Mouse (Mus musculus) forebrain, embryonic 14.5 days (tissue): ENCODE measurements around the gene Dut. TPM values are rescaled to one million over a fixed set of nuclear protein-coding genes. Genes with fewer than 3 reads are reported as not detected.
"Not testable (repeated sequence)": the region's sequence is repeated elsewhere in the genome, so short reads cannot be mapped to it uniquely, and the experiment has no call there.

Source experiments
- ATAC-seq: fragments of 200-750 bp; cut with Nextera tagmentation; 2 replicates; pipeline ENCODE4 v1.8.0; 2017; ENCODE audit warnings: mild to moderate bottlenecking, moderate library complexity
- DNase-seq: peaks from one replicate; pipeline ENCODE4 v3.0.0-alpha.2; 2015; ENCODE audit warnings: low spot score
- H3K27ac ChIP-seq: fragments of 300-500 bp; sonication (generic); 2 replicates; pipeline ENCODE4 v1.5.1; 2014; ENCODE audit warnings: low read depth, mild to moderate bottlenecking, control low read depth, low read length, moderate library complexity
- H3K27me3 ChIP-seq: fragments of 300-500 bp; sonication (generic); replicated peaks from 2 replicates; pipeline ENCODE4 v1.6.1; 2014; ENCODE audit warnings: low read length, control low read depth, mixed read lengths; ENCODE audit not compliant: control insufficient read depth, insufficient read depth
- H3K36me3 ChIP-seq: fragments of 300-500 bp; sonication (generic); 2 replicates; pipeline ENCODE4 v1.6.1; 2014; ENCODE audit warnings: low read length, control low read depth; ENCODE audit not compliant: control insufficient read depth, insufficient read depth
- H3K4me1 ChIP-seq: fragments of 300-500 bp; sonication (generic); 2 replicates; pipeline ENCODE4 v1.6.1; 2014; ENCODE audit warnings: antibody characterized with exemption, low read length, control low read depth; ENCODE audit not compliant: control insufficient read depth, insufficient read depth
- H3K4me2 ChIP-seq: fragments of 300-500 bp; sonication (generic); 2 replicates; pipeline ENCODE4 v1.6.1; 2014; ENCODE audit warnings: mild to moderate bottlenecking, control low read depth, low read length
- H3K4me3 ChIP-seq: fragments of 300-500 bp; sonication (generic); 2 replicates; pipeline ENCODE4 v1.5.1; 2014; ENCODE audit warnings: low read depth, low read length, control low read depth
- H3K9ac ChIP-seq: fragments of 300-500 bp; sonication (generic); 2 replicates; pipeline ENCODE4 v1.6.1; 2014; ENCODE audit warnings: mild to moderate bottlenecking, low read length, control low read depth, moderate library complexity
- H3K9me3 ChIP-seq: fragments of 300-500 bp; sonication (generic); replicated peaks from 2 replicates; pipeline ENCODE4 v1.6.1; 2016; ENCODE audit warnings: low read length, control low read depth, mixed read lengths; ENCODE audit not compliant: control insufficient read depth
- WGBS: fragments of 180-500 bp; shearing (Covaris S2); extraction: QIAGEN DNeasy Blood & Tissue Kit; methylation state at CpG from one replicate; pipeline ENCODE4 v1.1.7; 2014; 5-methylcytosine and 5-hydroxymethylcytosine counted together
- polyA plus RNA-seq: library from polyadenylated mRNA; unstranded; fragments of >200 nt; fragmentation: Nextera tagmentation; extraction: Ambion mirVana; gene quantifications from 2 replicates; pipeline ENCODE4 v1.2.1, GENCODE M21; 2014

Gene Dut
- polyA plus RNA-seq, 1 experiment from 2014 or later, result 151 TPM

- no peak overlapping the region for H3K4me2 ChIP-seq
- no peaks in the 10 kb centered on the region for H3K4me1 ChIP-seq
- DNase-seq, result peak; percentile 14
- 30% methylated on average over 9 of the region's 9 CpGs for WGBS
- no peak overlapping the region for H3K9ac ChIP-seq
- ATAC-seq, result no peak
- no peak overlapping the region for H3K27ac ChIP-seq
- peaks cover 4% of the 10 kb centered on the region; the same call in 1 of the 2 replicates for H3K36me3 ChIP-seq
- no peak overlapping the region for H3K4me3 ChIP-seq
- no peaks in the 10 kb centered on the region for H3K9me3 ChIP-seq
- H3K27me3 ChIP-seq, result no peaks in the 10 kb centered on the region
These were observed 16.8 kb downstream of the Dut start for GRCm38 (mm10) chr2:125263753-125264152.

- DNase-seq (no peak), ATAC-seq (no peak)
- Histone ChIP-seq H3K4me3 (no peak overlapping the region), H3K9ac (no peak overlapping the region), H3K9me3 (no peaks in the 10 kb centered on the region), H3K4me2 (no peak overlapping the region), H3K4me1 (no peaks in the 10 kb centered on the region), H3K36me3 (no peaks in the 10 kb centered on the region), H3K27me3 (no peaks in the 10 kb centered on the region), H3K27ac (no peak overlapping the region)
- WGBS, result 80% methylated on average over 1 of the region's 1 CpGs
These were observed 21.9 kb downstream of the Dut start for GRCm38 (mm10) chr2:125268876-125269275.

DNA sequence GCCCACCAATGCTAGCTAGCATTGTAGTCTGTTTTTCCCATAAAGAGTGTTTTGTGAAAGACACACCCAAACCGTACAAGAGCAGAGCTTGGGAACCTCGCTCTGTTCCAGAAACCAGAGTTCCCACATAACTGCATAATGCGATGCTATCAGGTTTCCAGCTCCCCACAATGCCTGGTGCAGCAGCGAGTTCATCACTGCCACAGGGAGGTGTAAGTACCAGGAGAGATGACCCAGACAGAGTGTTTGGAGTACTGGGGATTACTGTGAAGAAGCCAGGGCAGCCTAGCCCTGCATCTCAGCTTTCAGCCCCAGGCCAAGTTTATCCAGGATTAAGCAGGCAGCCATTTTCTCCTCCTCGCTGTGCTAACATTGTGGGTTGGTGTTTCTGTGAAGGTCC is 28.6 kb downstream of the Dut start:
- DNase-seq, result no peak
- H3K4me3 ChIP-seq, result no peak overlapping the region
- no peaks in the 10 kb centered on the region for H3K36me3 ChIP-seq
- no peak overlapping the region for H3K27ac ChIP-seq
- H3K9me3 ChIP-seq, result no peaks in the 10 kb centered on the region
- no peaks in the 10 kb centered on the region for H3K4me1 ChIP-seq
- H3K9ac ChIP-seq, result no peak overlapping the region
- WGBS, result 66% methylated on average over 5 of the region's 5 CpGs
- no peak for ATAC-seq
- H3K27me3 ChIP-seq, result no peaks in the 10 kb centered on the region
- no peak overlapping the region for H3K4me2 ChIP-seq

GRCm38 (mm10) chr2:125276692-125277091 is 29.7 kb downstream of the Dut start:
- Histone ChIP-seq H3K4me3 (no peak overlapping the region), H3K4me2 (no peak overlapping the region), H3K27ac (no peak overlapping the region), H3K27me3 (no peaks in the 10 kb centered on the region), H3K9ac (no peak overlapping the region), H3K4me1 (no peaks in the 10 kb centered on the region), H3K36me3 (no peaks in the 10 kb centered on the region), H3K9me3 (no peaks in the 10 kb centered on the region)
- DNase-seq (no peak), ATAC-seq (no peak)
- 89% methylated on average over 5 of the region's 5 CpGs for WGBS

DNA sequence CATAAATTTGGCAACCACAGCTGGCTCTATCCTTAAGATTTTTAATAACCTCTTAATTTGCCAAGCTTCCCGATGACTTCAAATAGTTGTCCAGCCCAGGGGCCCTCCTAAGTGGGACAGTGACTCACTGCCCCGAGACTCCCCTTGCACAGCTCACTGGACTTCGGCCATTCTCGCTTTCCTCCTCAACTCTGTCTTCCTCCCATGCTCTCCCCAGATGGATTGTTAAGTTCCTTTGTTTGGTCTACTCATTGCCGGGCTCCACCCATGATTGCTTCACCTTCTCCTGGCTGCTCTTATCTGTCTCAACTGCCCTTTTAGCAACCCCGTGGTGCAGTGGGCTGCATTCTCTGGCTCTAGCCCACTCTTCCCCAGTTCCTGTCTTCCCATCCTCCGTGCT is 31.5 kb downstream of the Dut start:
- ATAC-seq, result no peak
- no peaks in the 10 kb centered on the region for H3K36me3 ChIP-seq
- WGBS, result 85% methylated on average over 7 of the region's 7 CpGs
- DNase-seq, result no peak
- no peak overlapping the region for H3K27ac ChIP-seq
- H3K4me2 ChIP-seq, result no peak overlapping the region
- no peaks in the 10 kb centered on the region for H3K9me3 ChIP-seq
- H3K4me3 ChIP-seq, result no peak overlapping the region
- H3K27me3 ChIP-seq, result no peaks in the 10 kb centered on the region
- H3K4me1 ChIP-seq, result no peaks in the 10 kb centered on the region
- H3K9ac ChIP-seq, result no peak overlapping the region

GRCm38 (mm10) chr2:125279995-125280394 is 33.0 kb downstream of the Dut start:
- H3K4me1 ChIP-seq, H3K9me3 ChIP-seq, DNase-seq, H3K27me3 ChIP-seq, H3K9ac ChIP-seq, ATAC-seq, H3K4me3 ChIP-seq, H3K4me2 ChIP-seq, H3K36me3 ChIP-seq, H3K27ac ChIP-seq: not testable (repeated sequence)
- WGBS, result 82% methylated on average over 9 of the region's 9 CpGs

- H3K4me2 ChIP-seq, result no peak overlapping the region
- no peak overlapping the region for H3K9ac ChIP-seq
- no peaks in the 10 kb centered on the region for H3K9me3 ChIP-seq
- no peak for DNase-seq
- H3K4me1 ChIP-seq, result no peaks in the 10 kb centered on the region
- no peaks in the 10 kb centered on the region for H3K27me3 ChIP-seq
- no peaks in the 10 kb centered on the region for H3K36me3 ChIP-seq
- WGBS, result 88% methylated on average over 14 of the region's 14 CpGs
- no peak overlapping the region for H3K27ac ChIP-seq
- ATAC-seq, result no peak
- no peak overlapping the region for H3K4me3 ChIP-seq
These were observed 35.6 kb downstream of the Dut start for GRCm38 (mm10) chr2:125282334-125283206.

DNA sequence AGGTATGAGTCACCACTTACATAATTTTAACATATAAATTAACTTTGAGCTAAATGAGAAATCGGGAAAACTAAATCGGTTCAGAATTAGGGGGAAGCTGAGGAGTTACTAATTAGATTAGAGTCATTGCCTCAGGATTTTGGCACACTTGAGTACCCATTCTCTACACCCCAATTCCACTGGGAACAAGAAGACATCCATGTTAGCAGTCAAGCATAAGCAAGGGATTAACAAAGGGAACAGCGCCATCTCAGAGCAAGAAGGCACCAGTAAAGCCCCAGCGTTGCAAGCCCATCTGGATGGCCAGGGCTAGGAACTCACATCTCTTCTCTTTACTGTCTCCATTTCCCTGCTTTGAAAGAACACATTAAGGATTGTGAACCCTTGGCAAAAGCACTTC is 38.8 kb downstream of the Dut start:
- H3K9ac ChIP-seq, result no peak overlapping the region
- ATAC-seq, result no peak
- no peak overlapping the region for H3K27ac ChIP-seq
- H3K36me3 ChIP-seq, result no peaks in the 10 kb centered on the region
- H3K9me3 ChIP-seq, result no peaks in the 10 kb centered on the region
- no peak overlapping the region for H3K4me3 ChIP-seq
- 56% methylated on average over 4 of the region's 4 CpGs for WGBS
- H3K4me1 ChIP-seq, result 0 out of 2 replicates have a peak, but pooled peaks cover 2% of the 10 kb centered on the region
- H3K27me3 ChIP-seq, result no peaks in the 10 kb centered on the region
- DNase-seq, result no peak
- no peak overlapping the region for H3K4me2 ChIP-seq

DNA sequence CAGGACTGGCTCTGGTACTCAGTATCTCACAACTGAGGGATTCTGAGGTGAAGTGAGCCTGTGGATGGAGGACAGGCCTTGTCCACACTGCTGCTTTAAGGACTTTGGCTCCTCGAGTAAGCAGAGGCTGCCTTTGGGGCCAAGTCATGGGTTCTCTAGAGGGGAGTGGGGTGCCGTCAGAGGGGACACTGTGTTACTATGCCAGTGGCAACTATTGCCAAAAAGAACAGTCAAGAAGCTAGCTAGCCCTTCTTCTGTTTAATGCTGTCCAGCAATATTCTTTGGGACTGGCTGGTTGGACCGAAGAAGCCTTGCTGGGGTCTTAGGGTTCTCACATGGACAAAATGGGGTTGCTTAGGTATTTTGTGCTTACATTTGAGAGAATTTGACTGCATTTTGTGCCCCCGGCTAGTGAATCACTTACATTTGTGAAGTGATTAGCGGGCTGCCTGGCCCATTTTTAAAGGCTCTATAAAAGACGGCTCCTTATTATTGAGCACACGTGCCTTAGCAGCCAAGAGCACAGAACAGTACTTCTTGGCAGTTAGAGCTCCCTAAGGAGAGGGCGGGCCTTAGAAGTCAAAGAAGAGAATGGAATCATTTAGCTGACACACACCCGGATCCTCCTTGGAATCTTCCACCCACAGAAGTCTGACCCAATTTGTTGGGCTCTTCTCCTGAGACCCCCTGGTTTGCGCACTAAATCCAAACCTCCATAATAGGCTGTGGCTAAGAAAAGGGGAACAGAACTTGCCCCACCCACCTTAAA is 43.4 kb downstream of the Dut start:
- no peaks in the 10 kb centered on the region for H3K27me3 ChIP-seq
- H3K27ac ChIP-seq, result no peak overlapping the region
- H3K4me1 ChIP-seq, result 0 out of 2 replicates have a peak, but pooled peaks cover 2% of the 10 kb centered on the region
- ATAC-seq, result no peak
- peak; percentile 18 for DNase-seq
- no peaks in the 10 kb centered on the region for H3K36me3 ChIP-seq
- H3K9ac ChIP-seq, result no peak overlapping the region
- no peaks in the 10 kb centered on the region for H3K9me3 ChIP-seq
- no peak overlapping the region for H3K4me2 ChIP-seq
- 54% methylated on average over 10 of the region's 10 CpGs for WGBS
- H3K4me3 ChIP-seq, result no peak overlapping the region
